Mouse (Mus musculus) ES-Bruce4 (cell line): ENCODE data around the gene Pif1.

ENCODE experiments used
- CTCF ChIP-seq: IDR thresholded peaks from one replicate; pipeline ENCODE4 v1.8.1; 2011; ENCODE audit warnings: low read depth, low read length
- EP300 ChIP-seq: IDR thresholded peaks from 2 replicates; pipeline ENCODE4 v1.6.1; 2011; ENCODE audit warnings: low read depth, low read length; ENCODE audit not compliant: insufficient read depth

DNA sequence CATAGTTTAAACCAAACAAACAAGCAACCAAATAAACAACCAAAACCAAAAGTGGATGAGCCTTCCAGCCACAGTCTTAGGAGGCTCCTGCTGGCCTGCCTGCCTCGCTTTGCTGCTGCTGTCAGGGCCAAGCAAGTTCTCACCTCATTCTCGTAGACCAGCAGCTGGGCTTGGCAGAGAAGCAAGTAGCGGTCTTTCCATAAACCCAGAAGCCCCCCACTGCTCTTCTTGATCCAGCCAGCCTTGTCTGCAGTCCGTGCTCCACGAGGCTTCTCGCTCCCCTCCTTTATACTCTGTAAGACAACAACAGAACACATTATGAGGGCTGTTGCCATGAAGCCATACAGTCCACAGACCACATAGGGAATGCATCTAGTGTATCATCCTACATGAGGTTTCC, 14.1 kb upstream of the Pif1 start:
- TF ChIP-seq CTCF (no peak), EP300 (no peak)
